Mouse (Mus musculus) limb, embryonic 11.5 days (tissue): Measurements from ENCODE around the gene P4ha2. TPM values are rescaled to one million over a fixed set of nuclear protein-coding genes. Genes with fewer than 3 reads are reported as not detected.
"Not testable (repeated sequence)": the region's sequence is repeated elsewhere in the genome, so short reads cannot be mapped to it uniquely, and the experiment has no call there.

ENCODE experiments used
- ATAC-seq: fragments of 200-750 bp; cut with Nextera tagmentation; 2 replicates; pipeline ENCODE4 v1.8.0; 2017; ENCODE audit warnings: low read depth; ENCODE audit not compliant: insufficient number of reproducible peaks, low FRiP score, low TSS enrichment
- DNase-seq: peaks from one replicate; pipeline ENCODE4 v3.0.0-alpha.2; 2015; ENCODE audit warnings: low spot score
- H3K27ac ChIP-seq: fragments of 300-500 bp; sonication (generic); replicated peaks from 2 replicates; pipeline ENCODE4 v1.5.1; 2014; ENCODE audit warnings: low read depth, mild to moderate bottlenecking, low read length
- H3K27me3 ChIP-seq: fragments of 300-500 bp; sonication (generic); 2 replicates; pipeline ENCODE4 v1.6.1; 2014; ENCODE audit warnings: mild to moderate bottlenecking, low read length, mixed read lengths; ENCODE audit not compliant: control insufficient read depth, insufficient read depth
- H3K36me3 ChIP-seq: fragments of 300-500 bp; sonication (generic); 2 replicates; pipeline ENCODE4 v1.6.1; 2014; ENCODE audit warnings: mild to moderate bottlenecking, low read length, moderate library complexity, mixed read lengths; ENCODE audit not compliant: control insufficient read depth, insufficient read depth
- H3K4me1 ChIP-seq: fragments of 300-500 bp; sonication (generic); 2 replicates; pipeline ENCODE4 v1.6.1; 2014; ENCODE audit warnings: low read length, mixed read lengths; ENCODE audit not compliant: control insufficient read depth, insufficient read depth
- H3K4me2 ChIP-seq: fragments of 300-500 bp; sonication (generic); 2 replicates; pipeline ENCODE4 v1.6.1; 2014; ENCODE audit warnings: low read depth, mild to moderate bottlenecking, moderate library complexity; ENCODE audit not compliant: severe bottlenecking
- H3K4me3 ChIP-seq: fragments of 300-500 bp; sonication (generic); 2 replicates; pipeline ENCODE4 v1.5.1; 2014; ENCODE audit warnings: low read depth, low read length
- H3K9ac ChIP-seq: fragments of 300-500 bp; sonication (generic); 2 replicates; pipeline ENCODE4 v1.6.1; 2014; ENCODE audit warnings: mild to moderate bottlenecking, low read length
- H3K9me3 ChIP-seq: fragments of 300-500 bp; sonication (generic); 2 replicates; pipeline ENCODE4 v1.6.1; 2016; ENCODE audit warnings: low read length; ENCODE audit not compliant: control insufficient read depth
- WGBS: fragments of 180-500 bp; shearing (Covaris S2); extraction: QIAGEN DNeasy Blood & Tissue Kit; methylation state at CpG from one replicate; pipeline ENCODE4 v1.1.7; 2014; 5-methylcytosine and 5-hydroxymethylcytosine counted together
- polyA plus RNA-seq: library from polyadenylated mRNA; unstranded; fragments of >200 nt; fragmentation: Nextera tagmentation; extraction: Ambion mirVana; gene quantifications from 2 replicates; pipeline ENCODE4 v1.2.1, GENCODE M21; 2014

P4ha2 gene
- polyA plus RNA-seq, 1 experiment from 2014 or later, result 44.3 TPM

GRCm38 (mm10) chr11:54125982-54126648, 26.2 kb downstream of the P4ha2 start:
- DNase-seq (peak; percentile 58), ATAC-seq (no peak)
- H3K36me3 ChIP-seq, result no peaks in the 10 kb centered on the region
- H3K27ac ChIP-seq, result no peak overlapping the region; the same call in 1 of the 2 replicates
- peak overlapping the region; percentile 31; the same call in 1 of the 2 replicates for H3K4me2 ChIP-seq
- 32% methylated on average over 18 of the region's 18 CpGs for WGBS
- H3K27me3 ChIP-seq, result no peaks in the 10 kb centered on the region
- 0 out of 2 replicates have a peak overlapping the region, but pooled peaks have one; percentile 17 for H3K9ac ChIP-seq
- no peak overlapping the region for H3K4me3 ChIP-seq
- peaks cover 17% of the 10 kb centered on the region for H3K4me1 ChIP-seq
- H3K9me3 ChIP-seq, result no peaks in the 10 kb centered on the region

- WGBS, result 13% methylated on average over 15 of the region's 15 CpGs
- no peaks in the 10 kb centered on the region for H3K36me3 ChIP-seq
- H3K4me1 ChIP-seq, result peaks cover 17% of the 10 kb centered on the region
- H3K27ac ChIP-seq, result peak overlapping the region; percentile 81
- H3K27me3 ChIP-seq, result no peaks in the 10 kb centered on the region
- no peak overlapping the region for H3K9ac ChIP-seq
- H3K4me2 ChIP-seq, result peak overlapping the region; percentile 31
- peak; percentile 76 for DNase-seq
- H3K9me3 ChIP-seq, result no peaks in the 10 kb centered on the region
- ATAC-seq, result peak; percentile 69
- H3K4me3 ChIP-seq, result no peak overlapping the region
Measured at GRCm38 (mm10) chr11:54126654-54127374, 26.9 kb downstream of the P4ha2 start.

GRCm38 (mm10) chr11:54127397-54127796, 27.5 kb downstream of the P4ha2 start:
- Histone ChIP-seq H3K27ac (peak overlapping the region; percentile 81; the same call in 1 of the 2 replicates), H3K27me3 (no peaks in the 10 kb centered on the region), H3K9me3 (no peaks in the 10 kb centered on the region), H3K4me3 (no peak overlapping the region), H3K36me3 (no peaks in the 10 kb centered on the region), H3K9ac (no peak overlapping the region), H3K4me2 (peak overlapping the region; percentile 31; the same call in 1 of the 2 replicates), H3K4me1 (peaks cover 17% of the 10 kb centered on the region)
- ATAC-seq (no peak), DNase-seq (no peak)
- 66% methylated on average over 2 of the region's 2 CpGs for WGBS

- ATAC-seq (no peak), DNase-seq (no peak)
- WGBS, result 90% methylated on average over 8 of the region's 8 CpGs
- Histone ChIP-seq H3K9me3 (no peaks in the 10 kb centered on the region), H3K27me3 (no peaks in the 10 kb centered on the region), H3K27ac (no peak overlapping the region), H3K4me3 (no peak overlapping the region), H3K9ac (no peak overlapping the region), H3K36me3 (no peaks in the 10 kb centered on the region), H3K4me1 (peaks cover 17% of the 10 kb centered on the region), H3K4me2 (no peak overlapping the region)
Measured at GRCm38 (mm10) chr11:54129955-54130354, 30.1 kb downstream of the P4ha2 start.

GRCm38 (mm10) chr11:54130721-54131120, 30.8 kb downstream of the P4ha2 start:
- 89% methylated on average over 6 of the region's 6 CpGs for WGBS

GRCm38 (mm10) chr11:54132290-54132689, 32.4 kb downstream of the P4ha2 start:
- ATAC-seq (no peak), DNase-seq (no peak)
- Histone ChIP-seq H3K27ac (no peak overlapping the region), H3K4me3 (no peak overlapping the region), H3K27me3 (no peaks in the 10 kb centered on the region), H3K4me1 (peaks cover 3% of the 10 kb centered on the region; the same call in 1 of the 2 replicates), H3K9ac (no peak overlapping the region), H3K36me3 (no peaks in the 10 kb centered on the region), H3K9me3 (no peaks in the 10 kb centered on the region), H3K4me2 (no peak overlapping the region)
- WGBS, result 61% methylated on average over 10 of the region's 10 CpGs

More at GRCm38 (mm10) chr11:54130721-54131120, 30.8 kb downstream of the P4ha2 start:
- H3K4me3 ChIP-seq, result no peak overlapping the region
- H3K9me3 ChIP-seq, result no peaks in the 10 kb centered on the region
- DNase-seq, result no peak
- H3K27ac ChIP-seq, result no peak overlapping the region
- no peak overlapping the region for H3K4me2 ChIP-seq
- peaks cover 11% of the 10 kb centered on the region for H3K4me1 ChIP-seq
- ATAC-seq, result no peak
- H3K36me3 ChIP-seq, result no peaks in the 10 kb centered on the region
- H3K9ac ChIP-seq, result no peak overlapping the region
- no peaks in the 10 kb centered on the region for H3K27me3 ChIP-seq

- no peak for DNase-seq
- H3K27me3 ChIP-seq, result no peaks in the 10 kb centered on the region
- H3K27ac ChIP-seq, result no peak overlapping the region
- H3K4me3 ChIP-seq, result no peak overlapping the region
- H3K9me3 ChIP-seq, result no peaks in the 10 kb centered on the region
- ATAC-seq, result no peak
- WGBS, result 72% methylated on average over 6 of the region's 6 CpGs
- no peaks in the 10 kb centered on the region for H3K36me3 ChIP-seq
- H3K4me2 ChIP-seq, result no peak overlapping the region
- H3K9ac ChIP-seq, result no peak overlapping the region
- no peaks in the 10 kb centered on the region for H3K4me1 ChIP-seq
Measured at GRCm38 (mm10) chr11:54134905-54135304, 35.0 kb downstream of the P4ha2 start.

GRCm38 (mm10) chr11:54140159-54140558, 40.3 kb downstream of the P4ha2 start:
- not testable (repeated sequence) for H3K9ac ChIP-seq, H3K4me1 ChIP-seq, H3K36me3 ChIP-seq, H3K27ac ChIP-seq, H3K27me3 ChIP-seq, ATAC-seq, H3K4me2 ChIP-seq, H3K9me3 ChIP-seq, H3K4me3 ChIP-seq
- DNase-seq, result peak; percentile 57
- 51% methylated on average over 2 of the region's 2 CpGs for WGBS
